Mouse (Mus musculus) right cerebral cortex, postnatal 4 days (tissue): ENCODE results near the gene Ercc1.

Experiments used
- DNase-seq: peaks from one replicate; pipeline ENCODE4 v3.0.0-alpha.2; 2022

Gene Ercc1

DNA sequence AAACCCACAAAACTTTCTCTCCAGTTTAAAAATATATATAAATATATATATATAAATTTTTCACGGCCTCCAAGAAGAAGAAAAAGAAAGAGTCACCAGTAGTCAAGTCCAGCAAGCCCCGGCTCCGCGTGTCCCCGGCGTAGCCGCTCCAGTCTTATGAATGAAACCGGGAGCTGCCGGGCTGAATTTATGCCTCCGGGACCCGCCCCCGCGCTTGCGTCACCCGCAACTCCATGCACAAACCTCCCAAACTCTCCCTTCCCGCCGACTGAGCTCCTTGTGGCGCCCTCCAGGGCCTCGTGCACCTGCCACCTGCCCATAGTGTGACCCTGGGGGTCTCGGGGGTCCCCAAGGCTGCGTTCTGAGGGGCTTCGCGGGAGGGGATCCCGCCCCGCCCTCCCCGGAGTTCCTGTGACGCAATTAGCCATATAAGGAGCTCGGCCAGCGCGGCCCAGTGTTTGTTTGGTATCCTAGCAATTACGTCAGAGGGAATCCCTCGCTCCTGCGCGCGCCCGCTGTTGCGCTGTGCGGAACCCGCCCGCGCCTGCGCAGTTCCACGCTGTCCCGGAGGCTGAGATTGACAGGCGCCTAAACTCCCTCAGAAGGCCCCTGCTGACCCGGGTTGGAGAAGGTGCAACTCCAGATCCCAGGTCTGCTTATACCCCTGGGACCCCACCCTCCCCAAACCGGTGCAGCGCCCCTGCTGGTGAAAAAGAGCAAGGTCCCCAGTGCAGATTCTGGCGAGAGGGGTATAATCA is 34.5 kb upstream of the Ercc1 start, which contains the start of gene Fosb:
Fosb (minus strand) TSS at position 168 of the 758 bp plus-strand sequence.
- DNase-seq = peak; percentile 96

DNA sequence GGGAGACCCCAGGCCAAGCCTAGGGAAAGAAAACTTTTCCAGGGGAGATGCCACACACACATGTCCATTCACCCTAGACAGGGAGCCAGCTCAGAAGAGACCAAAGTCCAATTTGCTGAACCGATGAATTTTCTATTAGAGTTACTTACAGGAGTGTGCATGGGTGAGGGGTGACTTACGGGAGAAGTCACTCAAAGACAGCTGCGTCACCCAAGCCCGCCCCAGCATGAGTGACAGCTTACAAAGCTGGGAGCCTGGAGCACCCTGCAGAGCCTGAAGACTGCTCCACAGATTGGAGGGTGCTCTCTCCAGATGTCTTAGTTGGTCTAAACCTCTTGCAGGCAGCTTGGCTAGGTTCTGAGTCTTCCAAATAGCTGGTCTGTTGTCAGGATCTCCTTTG is 32.6 kb upstream of the Ercc1 start:
- no peak for DNase-seq

DNA sequence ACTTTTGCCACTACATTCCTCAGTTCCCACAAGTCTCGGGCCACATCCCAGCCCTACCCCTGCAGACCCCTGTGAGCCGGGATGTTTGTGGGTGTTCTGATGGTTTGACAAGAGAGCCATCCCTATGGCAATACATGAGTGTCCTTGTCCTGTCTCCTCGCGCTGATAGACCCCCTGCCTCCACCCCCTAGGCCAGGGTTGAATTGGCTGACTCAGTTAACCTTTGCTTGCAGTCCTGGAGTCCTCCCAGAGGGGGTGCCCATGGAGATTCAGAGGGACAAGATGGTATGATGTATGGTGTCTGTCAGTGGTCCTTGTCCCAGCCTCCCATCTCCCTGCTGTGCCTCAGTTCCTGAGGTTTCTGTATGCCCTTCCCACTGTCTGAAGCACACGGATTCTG is 30.5 kb upstream of the Ercc1 start:
- DNase-seq = no peak

DNA sequence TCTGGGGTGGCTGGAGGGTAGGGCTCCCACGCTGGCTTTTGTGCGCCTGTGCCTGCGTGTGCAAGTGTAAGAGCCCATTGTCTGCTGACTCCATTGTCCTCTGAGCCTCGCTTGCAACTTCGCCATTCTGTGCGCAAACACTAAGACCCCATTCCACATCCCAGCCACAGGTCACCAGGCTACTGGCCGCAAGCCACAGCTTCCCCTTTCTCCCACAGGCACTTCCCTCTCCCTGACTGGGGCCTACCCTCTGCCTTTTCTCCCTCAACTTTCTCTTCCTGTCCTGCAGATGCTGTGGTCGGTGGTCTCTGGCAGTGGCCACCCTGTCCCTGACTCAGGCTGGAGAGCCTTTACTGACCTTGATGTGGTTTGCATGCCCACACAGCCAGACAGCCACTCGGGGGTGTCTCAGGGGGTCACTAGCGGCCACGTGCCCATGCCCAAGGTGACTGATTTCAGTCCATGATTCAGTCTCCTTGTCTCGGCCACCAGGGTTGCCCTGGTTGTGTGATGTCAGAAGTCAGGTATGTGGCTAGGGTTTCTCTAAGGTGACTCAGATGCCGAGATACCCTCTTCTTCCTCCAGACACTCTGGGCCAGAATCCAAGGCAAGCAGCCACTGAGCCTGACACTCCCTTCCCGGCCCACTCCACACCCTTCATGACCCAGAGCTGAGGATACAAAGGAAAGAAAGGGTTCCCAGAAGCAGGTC is 28.0 kb upstream of the Ercc1 start:
- no peak for DNase-seq

DNA sequence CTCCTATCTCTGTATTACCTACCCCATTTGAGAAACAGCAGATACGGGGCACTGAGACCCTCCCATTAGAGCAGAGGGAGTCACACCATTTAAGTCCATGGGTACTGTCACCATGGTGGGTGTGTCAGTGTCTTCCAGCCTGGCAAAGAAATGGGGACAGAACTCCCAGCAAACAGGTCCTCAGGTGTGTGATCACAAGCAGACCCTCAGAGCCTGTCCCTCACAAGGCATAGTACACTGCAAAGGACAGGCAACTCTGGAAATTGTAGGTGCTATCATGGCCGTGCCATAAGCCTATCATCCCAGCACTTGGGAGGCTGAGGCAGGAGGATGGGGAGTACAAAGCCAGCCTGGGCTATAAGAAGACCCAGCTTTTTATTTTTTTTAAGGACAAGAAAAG is 26.4 kb upstream of the Ercc1 start:
- DNase-seq = no peak

DNA sequence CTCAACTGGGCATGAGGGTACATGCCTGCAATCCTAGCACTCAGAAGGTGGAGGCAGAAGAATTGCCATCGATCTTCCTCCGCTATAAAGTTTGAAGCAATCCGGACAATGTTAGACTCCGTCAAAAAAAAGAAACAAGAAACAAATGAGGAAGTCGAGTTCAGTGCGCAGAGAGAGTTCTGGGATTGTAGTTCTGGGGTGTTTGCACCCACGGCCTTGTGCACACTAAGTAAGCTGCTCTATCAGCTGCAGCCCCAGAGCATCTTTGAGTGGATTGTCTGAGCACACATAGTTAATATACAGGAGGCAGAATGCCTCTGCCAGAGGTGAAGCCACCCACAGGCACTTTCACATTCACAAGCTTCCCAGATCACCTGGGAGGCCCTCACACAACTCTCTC is 25.9 kb upstream of the Ercc1 start:
- no peak for DNase-seq

DNA sequence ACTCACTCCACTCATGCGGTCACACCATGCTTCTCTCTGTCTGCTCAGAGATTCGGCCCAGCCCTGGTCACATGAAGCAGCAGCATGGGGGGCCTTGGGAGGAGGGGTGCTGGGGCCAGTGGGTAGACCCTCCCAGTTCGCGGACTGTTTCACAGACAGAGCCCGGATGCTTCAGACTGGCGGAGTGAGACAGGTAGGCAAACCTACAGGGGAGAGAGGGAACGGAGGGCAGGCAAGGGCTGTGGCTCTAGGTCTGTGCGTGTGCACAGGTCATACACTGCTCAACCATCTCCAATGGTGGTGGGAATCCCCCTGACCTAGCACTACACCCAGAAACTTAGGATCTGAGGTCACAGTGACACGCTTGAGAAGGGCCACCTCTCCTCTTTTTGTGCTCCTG is 25.1 kb upstream of the Ercc1 start:
- DNase-seq = no peak

DNA sequence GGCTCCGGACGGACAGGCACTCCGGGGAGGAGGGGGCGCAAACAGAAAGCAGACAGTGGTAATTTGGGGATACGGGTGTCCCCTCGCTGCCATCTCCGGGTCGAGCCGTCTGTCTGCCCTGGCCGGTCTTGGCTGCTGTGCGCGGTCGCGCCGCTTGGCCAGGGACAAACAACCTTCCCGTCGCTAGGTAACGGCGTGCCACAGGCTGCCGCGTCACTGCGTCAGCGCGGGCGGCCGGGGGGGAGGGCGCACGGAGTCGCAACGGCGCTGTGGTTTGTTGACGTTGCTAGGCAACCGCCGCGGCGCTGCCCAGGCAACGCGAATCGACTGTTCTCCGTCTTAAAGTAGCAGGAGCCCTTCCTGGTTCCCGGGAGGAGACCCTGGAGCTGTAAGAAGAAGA is 24.7 kb upstream of the Ercc1 start:
- DNase-seq = peak; percentile 93

DNA sequence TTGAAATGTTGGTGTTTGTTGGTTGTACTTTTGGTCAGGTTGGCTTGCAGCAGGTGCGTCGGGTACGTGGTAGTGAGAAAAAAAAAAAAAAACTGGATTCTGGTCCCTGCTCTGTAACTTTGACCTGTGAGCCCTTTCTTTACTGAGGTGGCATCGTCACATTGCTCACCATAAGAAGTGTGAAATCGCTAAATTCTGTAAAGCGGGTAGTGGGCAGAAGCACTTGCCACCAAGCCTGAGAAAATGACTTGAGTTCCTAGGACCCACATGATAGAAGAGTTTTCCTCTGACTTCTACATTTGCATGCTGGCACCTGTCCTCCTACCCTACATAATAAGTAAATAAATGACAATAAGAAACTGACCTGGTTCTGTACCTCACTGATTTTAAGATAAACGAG is 23.9 kb upstream of the Ercc1 start:
- DNase-seq = no peak

DNA sequence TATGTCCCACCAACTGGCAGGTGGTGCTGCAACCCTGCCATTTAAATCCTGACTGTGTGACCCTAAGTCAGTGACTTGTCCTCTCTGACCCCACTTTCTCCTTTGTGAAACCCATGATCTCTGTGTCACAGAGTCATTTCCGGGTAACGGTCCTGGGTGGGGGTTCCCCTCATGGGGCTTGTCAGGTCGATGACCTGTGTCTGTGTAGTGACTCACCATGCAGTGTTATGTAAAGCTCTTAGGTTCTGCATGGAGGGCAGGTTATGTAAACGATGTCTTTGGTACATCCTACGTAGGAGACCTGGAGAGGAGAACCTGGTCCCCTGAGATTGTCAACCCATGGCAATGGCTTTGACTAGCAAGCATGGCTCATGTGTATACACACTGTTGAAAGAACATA is 23.1 kb upstream of the Ercc1 start:
- no peak for DNase-seq

DNA sequence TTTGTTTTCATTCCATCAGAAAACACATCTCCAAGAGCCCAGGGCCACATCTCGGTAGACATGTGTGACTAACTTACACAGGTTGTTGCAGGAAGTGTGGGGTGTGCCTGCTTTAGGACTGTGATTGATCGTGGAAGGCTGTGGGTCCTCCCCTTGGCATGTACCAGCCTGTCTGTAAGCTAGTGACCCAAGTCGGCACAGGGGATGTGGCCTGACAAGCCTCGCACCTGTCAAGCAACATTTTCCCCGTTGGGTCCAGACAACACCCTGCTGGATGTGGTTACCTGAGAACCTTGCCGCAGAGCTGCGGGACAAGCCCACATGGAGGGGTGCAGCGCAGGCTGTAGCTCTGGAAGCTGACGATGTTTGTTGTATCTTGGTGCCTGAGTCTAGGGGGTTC is 22.1 kb upstream of the Ercc1 start:
- no peak for DNase-seq

DNA sequence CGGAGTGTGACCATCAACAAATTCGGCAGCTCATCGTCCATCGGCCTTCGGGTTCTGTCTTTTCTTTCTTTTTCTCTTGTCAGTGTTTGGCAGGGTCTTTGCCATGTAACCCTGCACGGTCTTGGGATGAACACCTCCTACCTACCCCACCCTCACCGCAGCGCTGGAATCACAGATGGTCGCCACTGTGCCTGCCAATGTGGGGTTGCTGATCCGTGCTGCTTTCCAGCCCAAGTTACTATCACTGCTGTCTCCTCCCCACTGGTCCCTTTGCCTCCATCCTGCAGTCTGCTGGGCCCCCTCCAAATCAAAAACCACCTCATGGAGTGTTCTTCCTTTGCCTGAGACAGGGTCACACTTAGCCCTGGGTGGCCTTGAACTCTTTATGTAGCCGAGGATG is 20.4 kb upstream of the Ercc1 start:
- no peak for DNase-seq

DNA sequence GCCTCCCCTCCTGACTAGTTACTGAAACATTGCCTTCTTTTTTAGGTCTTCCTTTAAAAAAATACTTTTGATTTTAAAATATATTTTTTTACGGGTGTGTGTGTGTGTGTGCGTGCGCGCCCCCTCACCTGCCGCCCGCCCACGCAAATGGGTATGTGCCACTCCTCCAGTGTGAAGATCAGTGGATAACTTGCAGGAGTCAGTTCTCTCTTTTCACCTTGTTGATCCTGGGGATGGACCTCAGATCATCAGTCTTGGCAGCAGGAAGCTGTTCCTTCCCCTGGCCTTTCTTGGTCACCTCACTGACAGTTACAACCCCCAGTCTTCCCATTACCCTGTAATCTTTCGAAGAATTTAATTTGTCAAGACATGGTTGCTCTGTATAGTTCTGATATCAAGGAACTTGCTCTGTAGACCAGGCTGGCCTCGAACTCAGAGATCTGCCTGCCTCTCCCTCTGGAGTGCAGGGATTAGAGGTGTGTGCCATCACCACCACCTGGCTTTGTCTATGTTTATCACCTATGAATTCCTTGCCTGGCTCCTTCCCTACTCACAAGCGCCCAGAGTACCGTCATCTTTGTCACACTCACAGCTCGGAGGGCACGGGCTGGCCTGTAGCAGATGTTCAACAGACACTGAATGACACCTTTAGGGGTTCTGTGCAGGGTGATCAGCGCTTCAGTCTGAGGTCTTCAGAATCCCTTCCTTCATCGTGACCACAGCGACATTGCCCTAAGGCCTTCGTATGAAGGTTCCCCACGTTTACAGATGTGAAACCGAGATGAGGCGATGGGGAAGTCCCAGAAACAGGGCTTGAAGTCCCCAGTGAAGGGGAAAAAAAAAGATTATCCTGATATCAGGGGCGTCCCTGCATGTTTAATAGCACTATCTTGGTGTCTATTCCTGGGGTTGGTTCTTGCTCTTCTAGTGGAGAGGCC is 19.0 kb upstream of the Ercc1 start:
- no peak for DNase-seq

DNA sequence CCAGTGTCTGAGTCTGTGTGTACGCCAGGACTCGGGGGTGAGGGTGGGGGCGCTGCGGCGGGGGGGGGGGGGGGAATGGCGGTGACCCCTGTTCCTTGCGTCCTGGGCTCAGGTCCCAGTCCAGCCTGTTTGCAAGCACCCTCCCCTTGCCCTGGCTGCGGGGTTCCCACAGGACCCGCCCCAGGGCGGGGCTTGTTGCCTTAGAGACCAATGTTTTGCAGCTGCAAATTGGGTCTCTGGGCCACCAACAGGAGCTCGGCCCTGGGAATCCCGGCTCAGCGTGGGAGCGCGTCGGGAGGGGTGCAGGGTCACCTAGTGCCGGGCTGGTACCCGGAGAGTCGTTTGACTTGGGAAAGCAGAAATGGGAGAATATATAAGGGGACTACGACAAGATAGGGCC is 18.2 kb upstream of the Ercc1 start:
- DNase-seq = peak; percentile 61

DNA sequence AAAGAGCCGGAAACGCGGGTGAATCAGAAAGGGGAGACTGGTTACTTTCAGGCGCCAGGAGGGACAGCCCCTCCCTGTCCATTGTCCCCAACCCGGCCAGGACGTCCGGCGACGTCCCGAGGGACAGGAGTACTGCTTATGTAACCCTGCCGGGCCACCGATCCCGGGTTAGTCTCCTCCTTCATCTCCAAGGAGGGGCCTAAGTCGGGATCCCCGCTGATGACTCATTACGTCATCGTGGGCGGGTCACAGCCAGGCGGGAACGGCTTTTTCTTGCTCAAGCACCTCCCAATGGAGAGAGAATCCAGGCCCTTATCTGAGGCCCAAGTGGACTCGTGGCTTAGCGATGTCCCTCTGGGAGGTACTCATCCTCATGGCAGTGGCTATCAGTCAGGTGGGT is 17.4 kb upstream of the Ercc1 start:
- peak; percentile 59 for DNase-seq

DNA sequence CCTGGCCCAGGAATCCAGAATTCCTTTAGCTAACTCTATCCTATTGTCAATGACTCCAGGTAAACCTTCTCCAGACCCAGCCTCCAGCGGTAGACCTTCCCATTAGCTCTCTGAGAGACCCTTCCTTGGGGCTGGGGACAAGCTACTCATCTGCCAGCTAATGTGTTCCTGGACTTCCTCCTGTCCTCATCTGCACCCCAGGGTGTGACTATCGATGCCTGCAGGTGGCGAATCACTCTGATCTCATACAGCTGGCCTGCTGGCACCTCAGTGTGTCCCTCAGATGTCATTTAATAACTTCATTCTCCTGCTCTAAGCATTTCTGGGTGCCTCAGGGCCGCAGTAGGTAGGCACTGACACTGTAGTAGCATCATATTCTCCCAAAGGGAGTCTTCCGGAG is 16.8 kb upstream of the Ercc1 start:
- no peak for DNase-seq

DNA sequence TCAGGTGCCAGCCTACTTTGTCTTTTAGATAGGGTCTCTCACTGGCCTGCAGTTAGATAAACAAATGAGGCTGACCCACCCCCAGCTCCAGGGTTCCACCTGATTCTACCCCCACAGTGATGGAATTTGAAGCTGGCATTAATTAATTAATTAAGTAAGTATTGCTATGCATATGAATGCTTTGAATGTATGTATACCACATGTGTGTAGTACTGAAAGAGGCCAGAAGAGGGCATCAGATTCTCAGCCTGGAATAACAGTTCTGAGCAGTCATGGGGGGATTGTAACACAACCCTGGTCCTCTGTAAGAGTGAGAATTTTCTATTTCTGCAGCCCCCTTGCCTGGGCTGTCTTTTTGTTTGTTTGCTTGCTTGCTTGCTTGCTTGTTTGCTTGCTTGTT is 16.2 kb upstream of the Ercc1 start:
- DNase-seq = no peak

DNA sequence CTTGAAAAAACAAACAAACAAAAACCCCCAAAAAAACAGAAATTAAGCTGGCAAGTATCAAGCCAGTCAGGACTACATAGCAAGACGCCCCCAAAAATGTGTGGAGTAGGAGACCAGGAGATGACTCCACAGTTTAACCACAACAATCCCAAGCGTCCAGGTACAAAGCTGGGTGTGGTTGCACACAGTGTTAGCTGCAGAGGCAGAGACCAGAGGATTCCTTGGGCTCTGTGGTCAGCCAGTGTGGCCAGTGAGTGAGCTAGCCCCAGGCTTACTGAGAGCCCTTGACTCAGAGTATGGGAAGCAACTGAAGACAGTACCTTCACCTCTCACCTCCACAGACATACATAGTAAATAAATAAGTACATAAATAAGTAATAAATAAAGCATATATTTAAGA is 12.7 kb upstream of the Ercc1 start:
- DNase-seq = no peak

DNA sequence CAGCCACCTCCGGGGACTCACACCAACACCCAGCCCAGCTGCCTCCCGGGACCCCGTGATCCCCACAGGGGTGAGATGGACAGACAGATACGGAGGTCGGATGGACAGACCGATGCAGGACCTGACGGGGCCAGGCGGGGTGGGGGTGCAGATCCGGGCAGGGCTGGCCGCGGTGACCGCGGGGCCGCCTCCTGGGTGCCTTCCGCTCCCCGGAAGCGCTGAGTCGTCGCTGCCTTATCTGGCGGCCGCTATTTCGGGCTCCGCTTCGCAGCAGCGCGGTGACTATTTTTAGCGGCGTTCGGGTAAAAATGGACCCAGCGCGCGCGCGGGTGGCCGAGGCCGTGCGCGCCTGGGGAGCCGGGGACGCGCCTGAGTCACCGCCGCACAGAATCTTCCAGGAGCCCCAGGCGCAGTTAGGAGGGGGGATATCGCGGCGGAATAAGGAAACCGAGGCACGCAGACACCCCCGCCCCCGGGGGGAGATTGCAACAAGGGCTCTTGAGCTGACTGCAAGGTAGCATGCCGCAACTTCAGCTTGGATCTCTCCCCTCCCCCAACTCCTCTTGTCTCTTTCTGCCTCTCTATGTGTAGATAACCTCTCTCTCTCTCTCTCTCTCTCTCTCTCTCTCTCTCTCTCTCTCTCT is 11.7 kb upstream of the Ercc1 start:
- peak; percentile 79 for DNase-seq

DNA sequence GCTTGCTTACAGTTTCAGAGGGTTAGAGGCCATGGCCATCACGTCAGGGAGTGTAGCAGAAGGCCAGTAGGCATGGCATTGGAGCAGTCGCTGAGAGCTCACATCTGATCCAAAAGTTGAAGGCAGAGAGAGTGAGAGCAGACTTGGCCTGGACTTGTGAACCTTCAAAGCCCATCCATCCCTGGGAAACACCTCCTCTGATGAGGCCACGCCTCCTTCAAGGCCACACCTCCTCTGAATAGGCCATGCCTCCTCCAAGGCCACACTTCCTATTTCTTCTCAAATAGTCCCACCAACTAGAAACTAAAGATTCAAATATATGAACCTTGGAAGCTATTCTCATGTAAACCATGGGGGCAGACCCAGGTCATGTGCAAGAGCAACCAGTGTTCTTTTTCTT is 9.0 kb upstream of the Ercc1 start:
- no peak for DNase-seq

DNA sequence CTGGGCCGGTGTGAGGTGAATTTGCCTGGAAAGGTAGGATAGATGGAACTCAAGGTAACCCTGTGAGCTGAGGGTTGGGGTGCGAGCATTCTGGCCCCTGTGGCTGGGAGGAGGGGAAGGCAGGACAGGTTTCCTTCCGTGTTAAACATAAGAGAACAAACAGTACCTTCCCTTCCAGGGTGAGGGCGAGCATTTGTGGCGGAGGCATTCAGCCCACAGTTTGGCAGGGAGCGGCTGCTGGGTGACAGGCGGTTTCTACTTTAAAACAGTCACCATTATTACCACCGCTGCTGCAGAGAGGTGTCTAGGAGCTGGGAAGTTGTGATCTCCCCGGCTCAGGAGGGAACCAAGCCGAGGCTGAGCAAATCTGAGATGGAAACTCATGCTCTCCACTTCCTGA is 7.5 kb upstream of the Ercc1 start:
- no peak for DNase-seq

DNA sequence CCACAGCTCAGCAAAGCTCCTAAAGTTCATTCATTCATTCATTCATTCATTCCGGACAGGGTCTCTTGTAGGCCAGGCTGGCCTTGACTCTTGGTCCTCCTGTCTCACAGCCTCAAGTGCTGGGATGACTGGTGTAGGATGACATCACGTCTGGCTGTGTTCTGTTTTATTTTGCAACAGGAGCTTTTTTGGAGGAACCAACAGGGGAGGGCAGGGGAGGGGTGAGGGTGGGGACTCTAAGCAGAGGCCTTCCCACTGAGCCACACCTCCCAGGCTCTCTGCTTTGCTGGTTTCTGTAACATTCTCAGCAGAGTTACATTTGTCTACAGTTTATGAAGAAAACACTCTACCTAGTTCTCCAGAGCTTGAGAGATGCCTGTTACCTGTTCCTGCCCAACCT is 6.5 kb upstream of the Ercc1 start:
- DNase-seq = no peak

DNA sequence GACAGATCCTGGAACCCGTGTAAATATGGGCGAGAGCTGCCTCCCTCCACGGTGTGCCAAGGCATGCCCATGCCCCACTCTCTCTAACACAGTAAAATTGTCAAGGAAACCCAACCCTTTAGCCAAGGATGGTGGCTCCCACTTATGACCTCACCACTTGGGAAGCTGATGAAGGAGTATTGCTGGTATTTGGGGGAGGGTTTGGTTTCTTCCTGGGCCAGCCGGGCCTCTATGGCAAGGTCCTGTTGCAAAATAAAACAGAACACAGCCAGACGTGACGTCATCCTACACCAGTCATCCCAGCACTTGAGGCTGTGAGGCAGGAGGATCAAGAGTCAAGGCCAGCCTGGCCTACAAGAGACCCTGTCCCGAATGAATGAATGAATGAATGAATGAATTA is 6.0 kb upstream of the Ercc1 start:
- no peak for DNase-seq
